Mouse (Mus musculus) heart, adult 10 weeks (tissue): ENCODE results near the gene Uimc1. TPM values are rescaled to one million over a fixed set of nuclear protein-coding genes. Genes with fewer than 3 reads are reported as not detected.

Experiments used
- polyA plus RNA-seq: library from polyadenylated mRNA; stranded (reverse); fragments of 350-450 nt; fragmentation: Illumina TruSeq; extraction: RNeasy Lipid Tissue Mini Kit (QIAGEN cat#74804); gene quantifications from one replicate; pipeline ENCODE4 v1.2.3, GENCODE M21; 2014; ENCODE audit warnings: low read depth, low replicate concordance

Gene Uimc1
- polyA plus RNA-seq = 22.7 TPM

DNA sequence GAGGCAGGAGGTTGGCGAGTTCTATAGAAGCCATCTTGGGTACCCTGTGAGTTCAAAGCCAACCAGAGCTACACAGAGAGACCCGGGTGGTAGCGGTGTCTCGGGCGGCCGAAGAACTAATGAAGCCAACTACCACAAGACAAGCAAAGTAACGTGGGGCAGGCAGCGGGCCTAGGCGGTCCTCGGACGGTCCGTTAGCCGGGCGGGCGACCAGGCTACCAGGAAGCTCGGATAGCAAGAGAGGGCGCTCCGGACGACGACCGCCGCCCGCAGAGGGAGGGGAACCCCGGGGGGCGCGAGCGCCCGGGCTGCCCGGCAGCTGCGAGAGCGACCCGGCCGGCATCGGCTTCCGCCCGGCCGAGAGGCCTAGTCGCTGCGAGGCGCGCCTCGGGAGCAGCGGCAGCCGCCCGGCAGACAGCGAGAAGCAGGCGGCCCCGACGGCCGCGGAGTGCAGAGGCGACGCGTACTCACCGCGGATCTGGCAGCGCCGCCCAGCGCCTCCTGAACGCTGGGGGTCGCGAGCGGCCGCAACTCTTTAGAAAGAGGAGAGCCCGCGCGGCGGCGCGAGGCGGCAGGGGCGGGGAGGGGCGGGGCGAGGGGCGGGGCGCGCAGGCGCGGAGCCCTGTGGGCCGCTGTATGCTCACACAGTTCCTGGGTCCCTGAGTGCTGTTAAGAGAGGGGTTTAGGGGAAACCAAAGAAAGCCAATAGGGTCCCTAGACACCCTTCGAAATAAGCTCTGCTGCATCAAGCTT is at the start of gene Uimc1:
Gene Uimc1 (minus strand): TSS at position 575 of the 753 bp plus-strand sequence.

GRCm38 (mm10) chr13:55133448-55133847 is 33.3 kb upstream of the Uimc1 start, which contains the start of gene Gm17617:
Gm17617 (minus strand) TSS chr13:55133548.

GRCm38 (mm10) chr13:55105045-55105952 is 5.2 kb upstream of the Uimc1 start, which contains the start of gene Zfp346:
Zfp346 (plus strand) TSS chr13:55105311.

DNA sequence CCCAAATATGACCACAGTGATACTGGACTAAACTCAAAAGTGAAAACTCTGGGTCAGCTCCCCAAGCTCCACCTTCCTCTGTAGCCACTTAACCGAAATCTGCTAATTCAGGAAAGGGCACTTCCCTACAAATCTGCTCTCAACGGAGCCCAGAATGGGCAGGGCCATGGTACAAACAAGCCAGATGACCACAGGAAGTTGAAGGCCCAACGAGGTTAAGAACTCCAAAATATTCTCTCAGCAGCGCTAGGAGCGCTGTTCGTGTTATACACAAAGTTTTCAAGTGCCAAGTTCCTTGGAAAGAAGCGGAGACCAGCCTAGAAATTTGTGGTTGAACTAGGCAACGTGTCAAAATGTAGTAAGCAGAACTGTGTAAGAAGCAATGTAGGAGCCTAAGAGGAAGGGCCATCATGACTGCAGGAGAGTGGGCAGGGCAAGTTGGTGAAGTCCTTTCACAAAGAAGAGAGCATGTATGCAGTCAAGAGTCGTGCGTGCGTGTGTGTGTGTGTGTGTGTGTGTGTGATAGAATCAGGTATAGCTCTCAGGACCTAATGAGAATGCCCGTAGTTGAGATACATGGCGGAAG is 78.8 kb downstream of the Uimc1 start, which contains the start of gene Hk3:
Gene Hk3 (minus strand): TSS at position 192 of the 586 bp plus-strand sequence.

Other genes starting within 250 kb of the Uimc1 start
- 0.79 TPM for gene Unc5a, start 150.9 kb downstream of the Uimc1 start, polyA plus RNA-seq
- gene Hk3, start 78.9 kb downstream of the Uimc1 start, polyA plus RNA-seq = 0.60 TPM
- gene Zfp346, start 5.0 kb upstream of the Uimc1 start, polyA plus RNA-seq = 35.0 TPM
- gene Gm17617, start 33.2 kb upstream of the Uimc1 start, polyA plus RNA-seq = not detected
- gene Fgfr4, start 52.3 kb upstream of the Uimc1 start, polyA plus RNA-seq = 0.21 TPM
- gene Nsd1, start 109.5 kb upstream of the Uimc1 start, polyA plus RNA-seq = 22.6 TPM
- gene Prelid1, start 220.2 kb upstream of the Uimc1 start, polyA plus RNA-seq = 35.7 TPM
- gene Rab24, start 221.6 kb upstream of the Uimc1 start, polyA plus RNA-seq = 62.0 TPM
- not detected for gene Mxd3, start 229.5 kb upstream of the Uimc1 start, polyA plus RNA-seq